Mouse (Mus musculus) spleen, adult 18-20 months (tissue): Measurements from ENCODE around the gene Pdxdc1.
"Not testable (repeated sequence)": the region's sequence is repeated elsewhere in the genome, so short reads cannot be mapped to it uniquely, and the experiment has no call there.

Experiments
- DNase-seq, 2 experiments: peaks; one replicate each; pipeline ENCODE4 v3.0.0; 2022; ENCODE audit warnings: mixed read lengths in 2 of 2

The Pdxdc1 gene

DNA sequence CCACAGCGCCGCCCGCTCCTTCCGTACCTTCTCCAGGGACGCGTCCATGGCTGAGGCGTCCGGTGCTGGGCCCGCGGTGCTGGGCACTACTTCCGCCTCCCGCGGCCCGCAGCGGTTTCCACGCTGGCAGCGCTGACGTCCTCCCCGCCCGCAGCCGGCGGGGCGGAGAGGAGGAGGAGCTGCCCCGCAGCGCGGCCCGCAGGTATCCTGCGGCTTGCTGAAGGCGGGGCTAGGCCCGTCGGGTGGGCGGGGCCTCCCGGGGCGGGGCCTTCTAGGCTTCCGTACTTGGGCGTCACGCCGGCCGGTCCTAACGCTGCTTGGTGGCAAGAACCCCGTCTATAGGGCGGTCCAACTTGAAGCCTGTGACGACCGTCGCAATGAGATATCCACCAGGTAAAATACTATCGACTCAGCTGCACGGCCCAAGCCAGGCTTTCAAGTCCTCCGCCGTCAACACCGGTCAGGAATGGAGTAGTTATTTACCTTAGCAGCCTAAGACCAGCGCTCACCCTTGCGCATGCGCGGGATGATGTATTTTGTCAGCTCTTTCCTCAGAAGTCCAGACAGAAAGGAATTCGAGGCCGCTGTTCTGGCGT lies at the start of gene Pdxdc1, which contains the start of gene Mpv17l:
TSS of gene Pdxdc1 (minus strand) at position 244 of the 596 bp plus-strand sequence.
TSS of gene Mpv17l (plus strand) at position 274 of the 596 bp plus-strand sequence.
- peak; percentile 96 to 98 for DNase-seq

DNA sequence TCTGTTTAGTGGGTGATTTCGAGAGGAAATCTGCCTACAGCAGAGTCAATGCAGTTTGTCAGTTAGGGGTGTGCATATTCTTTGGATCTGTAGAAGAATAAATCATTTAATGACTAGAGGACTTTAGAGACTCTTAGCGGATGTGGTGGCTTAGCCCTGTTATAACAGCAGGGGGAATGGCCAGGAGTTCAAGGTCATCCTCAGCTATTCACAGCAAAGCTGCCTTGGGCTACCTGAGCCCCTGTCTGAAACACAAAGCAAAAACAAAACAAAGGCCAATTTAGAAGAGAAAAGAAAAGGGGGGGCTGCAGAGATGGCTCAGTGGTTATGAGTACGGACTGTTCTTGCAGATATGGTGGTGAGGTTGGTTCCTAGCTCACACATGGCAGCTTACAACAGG lies 48.3 kb upstream of the Pdxdc1 start:
- no peak for DNase-seq

GRCm38 (mm10) chr16:13946306-13946705 lies 43.4 kb upstream of the Pdxdc1 start:
- DNase-seq: no peak

GRCm38 (mm10) chr16:13945153-13945552 lies 42.2 kb upstream of the Pdxdc1 start:
- no peak for DNase-seq

- DNase-seq: no peak
These were observed 41.8 kb upstream of the Pdxdc1 start for GRCm38 (mm10) chr16:13944752-13945151.

GRCm38 (mm10) chr16:13944178-13944577 lies 41.2 kb upstream of the Pdxdc1 start:
- no peak for DNase-seq

GRCm38 (mm10) chr16:13940847-13941395 lies 38.0 kb upstream of the Pdxdc1 start:
- DNase-seq: no peak

GRCm38 (mm10) chr16:13940139-13940846 lies 37.4 kb upstream of the Pdxdc1 start:
- DNase-seq: no peak

DNA sequence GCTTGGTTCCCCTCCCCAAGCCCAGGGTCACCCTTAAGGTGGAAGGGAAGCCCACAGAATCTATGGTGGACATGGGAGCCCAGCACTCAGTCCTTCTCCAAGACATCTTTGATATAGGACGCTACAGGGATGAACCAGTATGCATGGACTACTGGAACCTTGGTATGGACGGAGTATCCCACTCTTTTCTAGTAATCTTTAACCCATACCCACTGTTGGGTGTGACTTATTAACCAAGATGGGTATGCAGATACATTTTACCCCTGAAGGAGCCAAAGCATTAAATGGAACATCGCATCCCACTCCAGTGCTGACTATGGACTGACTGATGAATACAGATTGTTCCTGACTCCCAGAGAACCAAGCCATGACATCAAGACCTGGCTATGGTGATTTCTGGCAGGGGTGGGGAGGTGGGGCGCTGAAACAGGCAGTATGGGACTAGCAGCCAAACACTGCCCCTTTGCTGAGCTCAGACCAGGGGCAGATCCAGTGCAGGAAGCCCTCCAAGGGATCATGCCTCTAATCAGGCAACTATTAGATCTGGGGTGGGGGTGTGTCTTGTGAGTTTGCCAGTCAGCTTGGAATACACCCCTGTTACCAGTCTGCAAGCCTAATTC lies 24.6 kb upstream of the Pdxdc1 start:
- DNase-seq: no peak

DNA sequence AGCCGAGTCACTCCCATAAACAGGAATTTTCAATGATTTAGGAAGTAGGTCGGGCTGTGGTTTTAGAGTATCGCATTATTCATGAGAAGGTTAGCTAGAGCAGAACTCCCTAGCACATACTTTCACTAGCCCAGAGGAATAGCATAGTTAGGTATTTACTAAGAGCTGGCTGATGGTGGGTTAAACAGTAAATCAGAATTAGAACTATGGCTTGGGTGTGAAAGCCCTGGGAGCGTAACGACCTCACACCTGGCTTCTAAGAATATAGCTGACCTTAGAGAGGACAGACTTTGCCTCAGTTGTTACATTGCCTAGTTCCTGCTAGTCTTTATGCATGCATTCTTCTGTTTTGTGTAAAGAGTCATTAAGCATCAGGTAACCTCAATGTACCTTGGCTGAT lies 20.0 kb upstream of the Pdxdc1 start:
- not testable (repeated sequence) for DNase-seq

DNA sequence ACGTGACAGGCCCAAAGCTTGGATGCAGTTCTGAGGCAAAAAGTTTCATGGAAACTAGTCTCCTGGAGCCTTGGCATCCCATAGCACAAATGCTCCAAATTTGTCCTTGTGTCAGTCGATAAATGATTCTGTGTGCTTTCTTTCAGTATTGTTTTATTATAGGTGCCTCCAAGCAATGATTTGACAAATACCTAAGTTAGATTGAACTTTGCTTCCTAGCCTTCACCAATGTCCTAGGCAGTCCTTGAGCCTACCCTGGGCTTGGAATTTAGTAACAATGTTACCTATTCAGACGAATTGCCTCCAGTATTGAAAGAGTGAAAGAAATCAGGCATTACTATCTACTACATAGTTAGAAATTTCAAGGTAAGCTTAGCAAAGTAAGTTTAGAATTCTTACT lies 19.6 kb upstream of the Pdxdc1 start:
- DNase-seq: not testable (repeated sequence)

GRCm38 (mm10) chr16:13921781-13922180 lies 18.9 kb upstream of the Pdxdc1 start:
- no peak for DNase-seq

DNA sequence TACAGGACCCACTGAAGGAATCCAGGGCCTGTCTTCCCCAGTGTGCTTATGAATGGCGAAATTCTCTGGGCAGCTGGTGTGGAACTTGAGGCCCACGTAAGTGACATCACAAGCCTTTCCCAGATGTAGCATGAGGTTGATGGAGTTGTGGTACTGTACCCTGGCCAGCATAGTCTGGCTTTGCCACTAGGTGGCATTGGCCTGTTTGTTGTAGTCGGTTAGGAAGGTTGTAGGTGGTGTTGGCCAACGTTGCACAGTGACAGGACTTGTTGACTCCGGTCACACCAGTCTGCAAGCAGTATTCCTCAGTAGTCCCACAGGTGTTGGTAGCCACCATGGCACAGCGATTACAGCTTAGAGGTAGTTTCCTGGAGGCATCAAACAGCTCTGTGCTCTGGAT lies 18.1 kb upstream of the Pdxdc1 start:
- DNase-seq: no peak

GRCm38 (mm10) chr16:13920093-13920492 lies 17.2 kb upstream of the Pdxdc1 start:
- DNase-seq: no peak

DNA sequence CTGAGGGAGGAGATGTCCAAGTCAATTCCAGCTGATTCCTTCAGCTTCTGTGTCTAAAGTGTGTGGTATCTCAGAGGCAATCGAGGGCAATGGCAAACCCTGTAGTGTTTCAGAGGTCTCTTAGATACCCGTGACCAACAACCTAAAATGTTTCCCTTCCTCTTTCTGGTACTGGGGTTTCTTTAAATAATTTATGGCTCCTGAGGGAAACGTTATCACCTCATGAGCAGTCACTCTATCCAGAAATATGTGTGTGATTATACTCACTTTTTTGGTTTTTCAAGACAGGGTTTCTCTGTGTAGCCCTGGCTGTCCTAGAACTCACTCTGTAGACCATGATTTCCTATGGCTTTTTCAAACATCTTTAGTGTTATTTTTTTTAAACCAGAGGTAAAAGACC lies 4.4 kb upstream of the Pdxdc1 start:
- DNase-seq: no peak

- DNase-seq: no peak
These were observed 557 bp upstream of the Pdxdc1 start for GRCm38 (mm10) chr16:13903488-13903887.

GRCm38 (mm10) chr16:13902397-13902831 lies 517 bp downstream of the Pdxdc1 start:
- DNase-seq: no peak

GRCm38 (mm10) chr16:13898981-13899380 lies 4.0 kb downstream of the Pdxdc1 start:
- no peak for DNase-seq

DNA sequence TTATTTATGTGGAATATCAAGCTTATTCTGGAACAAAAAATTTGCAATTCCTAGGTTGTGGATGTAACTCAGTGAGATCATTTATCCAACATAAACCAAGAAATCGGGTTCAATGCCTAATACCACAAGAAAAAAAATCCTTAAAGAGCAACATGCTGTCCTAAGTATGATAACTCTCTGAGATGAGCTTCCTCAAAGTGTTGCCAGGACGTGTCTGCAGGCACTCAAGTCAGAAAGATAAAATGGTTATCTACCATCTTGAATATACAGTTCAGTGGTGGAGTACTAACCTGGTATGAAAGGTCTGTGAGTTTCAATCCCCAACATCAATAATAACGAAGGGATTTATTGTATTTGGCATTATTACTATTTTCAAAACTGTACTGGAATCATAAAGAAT lies 6.6 kb downstream of the Pdxdc1 start:
- DNase-seq: no peak

- no peak for DNase-seq
These were observed 7.2 kb downstream of the Pdxdc1 start for GRCm38 (mm10) chr16:13895740-13896139.

DNA sequence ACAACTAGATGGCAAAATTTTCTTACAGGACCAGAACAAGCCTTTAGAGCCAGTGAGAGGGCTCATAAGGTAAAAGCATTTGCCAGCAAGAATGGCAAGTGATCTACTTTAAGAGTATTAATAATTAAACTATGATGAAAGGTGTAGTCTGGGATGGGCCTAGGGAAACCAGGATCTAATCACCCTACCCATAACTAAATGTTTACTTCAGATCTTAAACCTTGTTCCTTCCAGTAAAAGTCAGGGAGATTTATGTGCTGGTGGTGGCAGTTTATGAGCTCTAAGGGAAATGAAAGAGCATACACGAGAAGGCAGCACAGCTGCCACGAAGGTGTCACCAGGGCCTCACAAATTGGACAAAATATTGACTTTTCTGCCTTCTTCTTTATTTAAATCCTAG lies 8.8 kb downstream of the Pdxdc1 start:
- no peak for DNase-seq

DNA sequence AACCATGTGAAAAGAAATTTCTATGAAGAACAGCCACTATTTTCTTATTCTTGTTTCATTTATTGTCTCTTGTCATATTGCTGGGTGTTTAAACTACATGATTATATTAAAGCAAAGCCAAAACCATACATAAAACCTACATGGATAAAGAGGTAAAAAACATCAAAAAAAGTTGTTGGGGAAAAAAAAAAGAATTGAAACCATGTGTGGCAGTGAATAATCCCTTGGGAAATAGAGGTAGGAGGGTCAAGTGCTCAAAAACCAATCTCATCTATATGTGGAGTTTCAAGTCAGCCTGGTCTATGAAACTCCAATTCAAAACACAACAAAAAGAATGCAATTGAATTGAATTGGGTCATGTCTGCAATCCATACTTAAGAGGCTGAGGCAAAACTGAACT lies 10.1 kb downstream of the Pdxdc1 start:
- no peak for DNase-seq

DNA sequence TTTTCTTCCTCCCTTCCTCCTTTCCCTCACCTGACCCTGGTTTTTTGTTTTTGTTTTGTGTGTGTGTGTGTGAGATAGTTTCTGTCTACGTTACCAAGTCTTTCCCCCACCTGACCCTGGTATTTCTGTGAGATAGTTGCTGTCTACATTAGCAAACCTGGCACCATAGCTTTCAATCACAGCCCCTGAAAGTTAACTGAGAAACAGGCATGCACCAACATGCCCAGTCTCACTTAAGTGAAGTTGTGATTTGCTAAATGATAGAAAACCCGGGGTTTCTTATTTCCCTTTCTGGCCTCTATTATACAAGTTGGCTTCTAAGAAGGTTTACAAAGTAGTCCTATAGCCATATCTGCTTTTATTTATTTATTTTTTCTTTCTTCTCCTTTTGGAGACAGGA lies 12.5 kb downstream of the Pdxdc1 start:
- no peak for DNase-seq
